ENCODE assay signal across 35 mouse cellular contexts in genomic region chr15:51704198-51704597, GRCm38 (mm10).
"Had no signal": no experiment of that assay in that cellular context is flagged by ENCODE, and none has a peak within 500 bp of the region (broad histone marks: within the 10 kb centered on the region; RNA-seq: fewer than 3 reads in every experiment).

No protein-coding gene starts in this region.

- H3K9me3 ChIP-seq: heart, embryonic 10.5 days; heart, embryonic 12.5 days; heart, embryonic 13.5 days; heart, embryonic 15.5 days; hindbrain, embryonic 10.5 days; hindbrain, embryonic 12.5 days; hindbrain, embryonic 13.5 days; hindbrain, embryonic 15.5 days; intestine, embryonic 15.5 days; kidney, embryonic 15.5 days had no signal

- H3K4me3 ChIP-seq: heart, embryonic 10.5 days; heart, embryonic 12.5 days; heart, embryonic 13.5 days; heart, embryonic 15.5 days; hindbrain, embryonic 10.5 days; hindbrain, embryonic 12.5 days; hindbrain, embryonic 13.5 days; hindbrain, embryonic 15.5 days; intestine, embryonic 15.5 days; kidney, embryonic 15.5 days; layer of hippocampus, adult 2 months; left cerebral cortex, adult 2 months had no signal

- H3K27me3 ChIP-seq: heart, embryonic 12.5 days; heart, embryonic 13.5 days; heart, embryonic 15.5 days; hindbrain, embryonic 12.5 days; hindbrain, embryonic 13.5 days; hindbrain, embryonic 15.5 days; intestine, embryonic 15.5 days; kidney, embryonic 15.5 days had no signal

- H3K27ac ChIP-seq: heart, embryonic 10.5 days; heart, embryonic 13.5 days; heart, embryonic 15.5 days; hindbrain, embryonic 10.5 days; hindbrain, embryonic 12.5 days; hindbrain, embryonic 13.5 days; hindbrain, embryonic 14.5 days; hindbrain, embryonic 15.5 days; hindbrain, postnatal 0 days; intestine, embryonic 15.5 days; kidney, embryonic 15.5 days; kidney, postnatal 0 days; layer of hippocampus, adult 2 months; left cerebral cortex, adult 2 months had no signal

- H3K36me3 ChIP-seq: heart, embryonic 10.5 days; heart, embryonic 12.5 days; heart, embryonic 13.5 days; heart, embryonic 15.5 days; hindbrain, embryonic 10.5 days; hindbrain, embryonic 12.5 days; hindbrain, embryonic 13.5 days; hindbrain, embryonic 15.5 days; intestine, embryonic 15.5 days; kidney, embryonic 15.5 days had no signal

- ATAC-seq: hindbrain, embryonic 16.5 days; hindbrain, postnatal 0 days; inflammation-experienced regulatory T-cells, adult 6 months; intestine, embryonic 15.5 days; intestine, postnatal 0 days had no signal

- H3K4me2 ChIP-seq: heart, embryonic 11.5 days; heart, embryonic 12.5 days; heart, embryonic 13.5 days; heart, embryonic 15.5 days; hindbrain, embryonic 12.5 days; hindbrain, embryonic 13.5 days; hindbrain, embryonic 14.5 days; hindbrain, embryonic 15.5 days; intestine, embryonic 15.5 days; kidney, embryonic 15.5 days had no signal

- H3K4me1 ChIP-seq: heart, embryonic 15.5 days; hindbrain, embryonic 10.5 days; hindbrain, embryonic 12.5 days; hindbrain, embryonic 13.5 days; hindbrain, embryonic 15.5 days; intestine, embryonic 15.5 days; kidney, embryonic 15.5 days had no signal

- H3K9ac ChIP-seq: heart, embryonic 12.5 days; heart, embryonic 13.5 days; heart, embryonic 15.5 days; hindbrain, embryonic 12.5 days; hindbrain, embryonic 13.5 days; hindbrain, embryonic 14.5 days; hindbrain, embryonic 15.5 days; intestine, embryonic 15.5 days; kidney, embryonic 15.5 days had no signal

- DNase-seq: heart, postnatal 10 days; heart, postnatal 14 days; heart, postnatal 36 days; heart, postnatal 4 days; kidney, adult 11 months; kidney, adult 18-20 months; kidney, adult 2 months; kidney, adult 8-10 months; kidney, adult 9 months; kidney, postnatal 10 days; kidney, postnatal 14 days; kidney, postnatal 25 days; kidney, postnatal 36 days; kidney, postnatal 4 days; layer of hippocampus, adult 9-11 months; layer of hippocampus, postnatal 36 days had no signal
